Mouse (Mus musculus) adrenal gland, adult 10 weeks (tissue): ENCODE data around the gene Ankrd23. TPM values are rescaled to one million over a fixed set of nuclear protein-coding genes. Genes with fewer than 3 reads are reported as not detected.

ENCODE experiments used
- polyA plus RNA-seq: library from polyadenylated mRNA; stranded (reverse); fragments of 350-450 nt; fragmentation: Illumina TruSeq; extraction: RNeasy Lipid Tissue Mini Kit (QIAGEN cat#74804); gene quantifications from one replicate; pipeline ENCODE4 v1.2.3, GENCODE M21; 2014; ENCODE audit warnings: low read depth, low replicate concordance

The Ankrd23 gene
- 7.8 TPM for polyA plus RNA-seq

GRCm38 (mm10) chr1:36536783-36537182, at the start of gene Ankrd23:
Gene Ankrd23, minus strand, starts transcription at chr1:36536883.

GRCm38 (mm10) chr1:36558031-36558993, 21.6 kb upstream of the Ankrd23 start, which contains the start of gene Sema4c:
Gene Sema4c, minus strand, starts transcription at chr1:36558349.

GRCm38 (mm10) chr1:36546888-36547471, 10.3 kb upstream of the Ankrd23 start, which contains the start of gene Ankrd39:
Gene Ankrd39, minus strand, starts transcription at chr1:36547445.

GRCm38 (mm10) chr1:36539186-36539585, 2.5 kb upstream of the Ankrd23 start, which contains the start of gene Gm42417:
Gene Gm42417, minus strand, starts transcription at chr1:36539429.

GRCm38 (mm10) chr1:36511289-36512021, 25.2 kb downstream of the Ankrd23 start, which contains the start of gene Cnnm3:
Gene Cnnm3, plus strand, starts transcription at chr1:36511867.

Other genes starting within 250 kb of the Ankrd23 start
- gene Arid5a, start 229.2 kb downstream of the Ankrd23 start, polyA plus RNA-seq = 0.17 TPM
- gene Kansl3, start 167.7 kb downstream of the Ankrd23 start, polyA plus RNA-seq = 17.9 TPM
- not detected for gene Fer1l5, start 164.6 kb downstream of the Ankrd23 start, polyA plus RNA-seq
- gene Lman2l, start 91.6 kb downstream of the Ankrd23 start, polyA plus RNA-seq = 16.3 TPM
- gene Cnnm4, start 65.3 kb downstream of the Ankrd23 start, polyA plus RNA-seq = 1.6 TPM
- 11.4 TPM for gene Cnnm3, start 25.0 kb downstream of the Ankrd23 start, polyA plus RNA-seq
- not detected for gene Gm42417, start 2.5 kb upstream of the Ankrd23 start, polyA plus RNA-seq
- gene Ankrd39, start 10.6 kb upstream of the Ankrd23 start, polyA plus RNA-seq = 3.6 TPM
- gene Sema4c, start 21.5 kb upstream of the Ankrd23 start, polyA plus RNA-seq = 1.7 TPM
- gene Fam178b, start 146.3 kb upstream of the Ankrd23 start, polyA plus RNA-seq = not detected
- gene Cox5b, start 154.6 kb upstream of the Ankrd23 start, polyA plus RNA-seq = 87.3 TPM
- gene 4933424G06Rik, start 173.3 kb upstream of the Ankrd23 start, polyA plus RNA-seq = not detected
- 22.0 TPM for gene Actr1b, start 177.5 kb upstream of the Ankrd23 start, polyA plus RNA-seq
- gene Zap70, start 224.9 kb upstream of the Ankrd23 start, polyA plus RNA-seq = not detected